Comparison of ENCODE assay signal across 19 mouse cellular contexts in genomic region chr2:7342911-7343478, GRCm38 (mm10).
A peak's percentile ranks its signal among the peaks of the same experiment; 100 is the strongest.
DNase-seq lines count a peak whose midpoint lies in the region; ATAC-seq and TF ChIP-seq lines count a peak whose summit lies in the region.
"Had no signal": no experiment of that assay in that cellular context is flagged by ENCODE, and none has a peak within 500 bp of the region (broad histone marks: within the 10 kb centered on the region; RNA-seq: fewer than 3 reads in every experiment).

No protein-coding gene starts in this region.

- TF ChIP-seq CTCF in left cerebral cortex, adult 2 months (IDR thresholded peaks at IDR 0.05) = no peak
- no peak for TF ChIP-seq CTCF in olfactory bulb, adult 2 months (IDR thresholded peaks at IDR 0.05; ENCODE audit: insufficient read depth, low read depth, low read length)

- no peak for DNase-seq in left cerebral cortex, adult 2 months (ENCODE audit: extremely low spot score in 1 of 2, low spot score in 2 of 2)
- DNase-seq in left cerebral cortex, postnatal 25 days (ENCODE audit: low spot score in 2 of 2) = no peak
- no peak for DNase-seq in ovary, postnatal 14 days (ENCODE audit: low spot score)
- DNase-seq in MN1 (ENCODE audit: low spot score) = no peak
- DNase-seq: adrenal gland, postnatal 10 days; cerebellum, adult 18-20 months; cerebellum, adult 9-11 months; cerebellum, postnatal 36 days; gastrocnemius, adult 2 months; gastrocnemius, postnatal 25 days had no signal

- H3K36me3 ChIP-seq in forebrain, embryonic 16.5 days (ENCODE audit: control insufficient read depth, insufficient read depth) = no peaks in the 10 kb centered on the region
- H3K36me3 ChIP-seq in forebrain, embryonic 13.5 days (ENCODE audit: poor library complexity, severe bottlenecking) = no peaks in the 10 kb centered on the region
- H3K36me3 ChIP-seq: embryonic facial prominence, embryonic 15.5 days; heart, embryonic 12.5 days; hindbrain, embryonic 10.5 days had no signal

- no peaks in the 10 kb centered on the region for H3K4me1 ChIP-seq in forebrain, embryonic 16.5 days (replicated peaks; ENCODE audit: control insufficient read depth, insufficient read depth, low read length)
- no peaks in the 10 kb centered on the region for H3K4me1 ChIP-seq in forebrain, embryonic 13.5 days
- H3K4me1 ChIP-seq in olfactory bulb, adult 2 months (ENCODE audit: control insufficient read depth, insufficient read depth, low read length) = peaks cover 3% of the 10 kb centered on the region; the same call in 1 of the 2 replicates
- H3K4me1 ChIP-seq: hindbrain, embryonic 10.5 days had no signal

- no peak for TF ChIP-seq POLR2A in olfactory bulb, adult 2 months (IDR thresholded peaks at IDR 0.05; ENCODE audit: insufficient read depth, low read depth, low read length)

- peak; percentile 23; the same call in 1 of the 2 replicates for ATAC-seq in forebrain, embryonic 16.5 days
- no peak for ATAC-seq in forebrain, embryonic 13.5 days
- ATAC-seq: intestine, embryonic 16.5 days had no signal

- no peak overlapping the region for H3K27ac ChIP-seq in forebrain, embryonic 16.5 days (ENCODE audit: low read length)
- no peak overlapping the region for H3K27ac ChIP-seq in forebrain, embryonic 13.5 days
- H3K27ac ChIP-seq in left cerebral cortex, adult 2 months = peak overlapping the region; percentile 42; the same call in 1 of the 2 replicates
- peak overlapping the region; percentile 78 for H3K27ac ChIP-seq in olfactory bulb, adult 2 months (ENCODE audit: insufficient read depth, low read depth, low read length)
- H3K27ac ChIP-seq: embryonic facial prominence, embryonic 15.5 days; gastrocnemius, adult 2 months; hindbrain, embryonic 10.5 days; hindbrain, embryonic 14.5 days had no signal

- 25% methylated on average over 8 of the region's 8 CpGs for WGBS in forebrain, embryonic 16.5 days
- WGBS in forebrain, embryonic 13.5 days = 21% methylated on average over 8 of the region's 8 CpGs
- 25% methylated on average over 8 of the region's 8 CpGs for WGBS in olfactory bulb, adult 2 months

- no peak overlapping the region for H3K4me2 ChIP-seq in forebrain, embryonic 16.5 days (ENCODE audit: low read length)
- no peak overlapping the region for H3K4me2 ChIP-seq in forebrain, embryonic 13.5 days
- H3K4me2 ChIP-seq: embryonic facial prominence, embryonic 15.5 days; heart, embryonic 12.5 days; hindbrain, embryonic 14.5 days had no signal

- no peak overlapping the region for H3K4me3 ChIP-seq in forebrain, embryonic 16.5 days (replicated peaks; ENCODE audit: low read length)
- no peak overlapping the region for H3K4me3 ChIP-seq in forebrain, embryonic 13.5 days
- H3K4me3 ChIP-seq in left cerebral cortex, adult 2 months = no peak overlapping the region
- no peak overlapping the region for H3K4me3 ChIP-seq in olfactory bulb, adult 2 months (ENCODE audit: insufficient read depth, low read depth, low read length)
- H3K4me3 ChIP-seq: embryonic facial prominence, embryonic 15.5 days; erythroblast, embryonic 14.5 days; gastrocnemius, adult 2 months; heart, embryonic 12.5 days; hindbrain, embryonic 10.5 days had no signal

- intact Hi-C loops in left cerebral cortex, adult 2 months (cut with DNase I) = no loop called here
- intact Hi-C loops in left cerebral cortex, postnatal 25 days (cut with DNase I) = no loop called here

- no peaks in the 10 kb centered on the region for H3K9me3 ChIP-seq in forebrain, embryonic 16.5 days (ENCODE audit: control insufficient read depth, low read length)
- H3K9me3 ChIP-seq in forebrain, embryonic 13.5 days (replicated peaks) = no peaks in the 10 kb centered on the region
- H3K9me3 ChIP-seq: embryonic facial prominence, embryonic 15.5 days; hindbrain, embryonic 10.5 days had no signal

- no peak overlapping the region for H3K9ac ChIP-seq in forebrain, embryonic 16.5 days (replicated peaks; ENCODE audit: low read depth, low read length)
- H3K9ac ChIP-seq in forebrain, embryonic 13.5 days = no peak overlapping the region
- H3K9ac ChIP-seq: embryonic facial prominence, embryonic 15.5 days; heart, embryonic 12.5 days; hindbrain, embryonic 14.5 days had no signal

- no peaks in the 10 kb centered on the region for H3K27me3 ChIP-seq in forebrain, embryonic 16.5 days (replicated peaks; ENCODE audit: control insufficient read depth, insufficient read depth, low read length)
- no peaks in the 10 kb centered on the region for H3K27me3 ChIP-seq in forebrain, embryonic 13.5 days
- H3K27me3 ChIP-seq: embryonic facial prominence, embryonic 15.5 days; heart, embryonic 12.5 days had no signal

Comparison
In these comparisons a context has a peak if more than half of its experiments do, and no peak if none do; other contexts are left out.
1. H3K27ac ChIP-seq: peak in left cerebral cortex, adult 2 months (single experiment) and olfactory bulb, adult 2 months (single experiment); none in forebrain, embryonic 16.5 days (single experiment) and forebrain, embryonic 13.5 days (single experiment).